Mouse (Mus musculus): ENCODE measurements around the gene Ambra1. TPM values are rescaled to one million over a fixed set of nuclear protein-coding genes. Genes with fewer than 3 reads are reported as not detected.

The Ambra1 gene
- total and polyA plus RNA-seq, 3 experiments, result 15.8 to 27.1 (median 21.9) TPM

GRCm38 (mm10) chr2:91899141-91899540 is 169.2 kb downstream of the Ambra1 start:
- no peak for TF ChIP-seq MAFK (IDR thresholded peaks at IDR 0.05; ENCODE audit: insufficient replicate concordance, low read length)
- TF ChIP-seq EP300 (IDR thresholded peaks at IDR 0.05; ENCODE audit: low read length), result no peak
- TF ChIP-seq MEF2A (IDR thresholded peaks at IDR 0.05; ENCODE audit: borderline replicate concordance, low read depth, low read length), result no peak
- no peak for TF ChIP-seq BHLHE40 (IDR thresholded peaks at IDR 0.05; ENCODE audit: low read depth, low read length)
- no peak for TF ChIP-seq IRF4 (IDR thresholded peaks at IDR 0.05; ENCODE audit: low read depth, low read length)
- TF ChIP-seq KAT2A (IDR thresholded peaks at IDR 0.05; ENCODE audit: insufficient replicate concordance, low read length), result no peak
- no peak for TF ChIP-seq RAD21 (IDR thresholded peaks at IDR 0.05; ENCODE audit: low read depth, low read length)
- TF ChIP-seq MAZ (IDR thresholded peaks at IDR 0.05; ENCODE audit: low read depth, low read length), result no peak
- no peak for TF ChIP-seq NRF1 (IDR thresholded peaks at IDR 0.05; ENCODE audit: low read depth, low read length)
- in situ Hi-C loops (cut with MboI; ENCODE audit: low pct_ligation_motif_present, low pct_unique_long_range_greater_than_20kb, low sequenced_read_pairs), result no loop called here
- no peak overlapping the region for H3K9ac ChIP-seq (ENCODE audit: insufficient read depth, low read depth)
- H3K4me3 ChIP-seq (replicated peaks in 1 of 3; ENCODE audit: low read depth in 2 of 3, low read length in 2 of 3, poor library complexity in 1 of 3), result no peak overlapping the region
- no peak overlapping the region for H3K27ac ChIP-seq (ENCODE audit: insufficient read depth, low read depth)
- peaks cover 17 to 71% of the 10 kb centered on the region in 2 experiments for H3K36me3 ChIP-seq (replicated peaks in 1 of 2; ENCODE audit: control insufficient read depth in 1 of 2, insufficient read depth in 1 of 2, low read length in 1 of 2)
- H3K27me3 ChIP-seq (replicated peaks), result no peaks in the 10 kb centered on the region
- no peaks in the 10 kb centered on the region for H3K79me2 ChIP-seq (replicated peaks; ENCODE audit: control insufficient read depth, extremely low read depth, insufficient read depth, poor library complexity, severe bottlenecking)
- DNase-seq (ENCODE audit: extremely low read depth), result no peak
- no peaks in the 10 kb centered on the region for H3K4me1 ChIP-seq (ENCODE audit: control insufficient read depth in 1 of 2, insufficient read depth in 2 of 2)
- dilution Hi-C loops (cut with MboI; ENCODE audit: extremely low pct_ligation_motif_present, extremely low pct_unique_long_range_greater_than_20kb, low sequenced_read_pairs), result no loop called here
- no peak overlapping the region for H3K4me2 ChIP-seq (ENCODE audit: insufficient read depth, low read depth, poor library complexity, severe bottlenecking)
- H3K9me3 ChIP-seq (replicated peaks; ENCODE audit: low read length), result no peaks in the 10 kb centered on the region

- H3K79me2 ChIP-seq (replicated peaks; ENCODE audit: control insufficient read depth, extremely low read depth, insufficient read depth, poor library complexity, severe bottlenecking), result no peaks in the 10 kb centered on the region
- H3K4me2 ChIP-seq (ENCODE audit: insufficient read depth, low read depth, poor library complexity, severe bottlenecking), result no peak overlapping the region
- H3K27me3 ChIP-seq (replicated peaks), result no peaks in the 10 kb centered on the region
- no peak overlapping the region for H3K9ac ChIP-seq (ENCODE audit: insufficient read depth, low read depth)
- peaks cover 23 to 73% of the 10 kb centered on the region in 2 experiments for H3K36me3 ChIP-seq (replicated peaks in 1 of 2; ENCODE audit: control insufficient read depth in 1 of 2, insufficient read depth in 1 of 2, low read length in 1 of 2)
- dilution Hi-C loops (cut with MboI; ENCODE audit: extremely low pct_ligation_motif_present, extremely low pct_unique_long_range_greater_than_20kb, low sequenced_read_pairs) (no loop called here), in situ Hi-C loops (cut with MboI; ENCODE audit: low pct_ligation_motif_present, low pct_unique_long_range_greater_than_20kb, low sequenced_read_pairs) (no loop called here)
- H3K27ac ChIP-seq (ENCODE audit: insufficient read depth, low read depth), result no peak overlapping the region
- no peaks in the 10 kb centered on the region for H3K9me3 ChIP-seq (replicated peaks; ENCODE audit: low read length)
- H3K4me3 ChIP-seq (replicated peaks in 1 of 3; ENCODE audit: low read depth in 2 of 3, low read length in 2 of 3, poor library complexity in 1 of 3), result no peak overlapping the region
- H3K4me1 ChIP-seq (ENCODE audit: control insufficient read depth in 1 of 2, insufficient read depth in 2 of 2), result no peaks in the 10 kb centered on the region
- no peak for DNase-seq (ENCODE audit: extremely low read depth)
- no peak for TF ChIP-seq MEF2A (IDR thresholded peaks at IDR 0.05; ENCODE audit: borderline replicate concordance, low read depth, low read length)
- no peak for TF ChIP-seq GABPA (IDR thresholded peaks at IDR 0.05; ENCODE audit: insufficient replicate concordance, low read depth, low read length)
- TF ChIP-seq MYC (IDR thresholded peaks at IDR 0.05; ENCODE audit: low read depth, low read length), result no peak
- TF ChIP-seq TCF12 (IDR thresholded peaks at IDR 0.05; ENCODE audit: low read depth, low read length), result no peak
- TF ChIP-seq ETS1 (conservative IDR thresholded peaks at IDR 0.05; ENCODE audit: low read depth, low read length), result no peak
- TF ChIP-seq JUND (conservative IDR thresholded peaks at IDR 0.05; ENCODE audit: low read depth, low read length), result no peak
- TF ChIP-seq CHD1 (IDR thresholded peaks at IDR 0.05; ENCODE audit: low read depth, low read length), result no peak
- no peak for TF ChIP-seq POLR2AphosphoS2 (IDR thresholded peaks at IDR 0.05; ENCODE audit: low read depth, low read length)
- TF ChIP-seq NELFE (IDR thresholded peaks at IDR 0.05; ENCODE audit: low read depth, low read length), result no peak
- TF ChIP-seq MAX (IDR thresholded peaks at IDR 0.05; ENCODE audit: low read length), result no peak
- no peak for TF ChIP-seq JUN (IDR thresholded peaks at IDR 0.05; ENCODE audit: insufficient read depth, low read depth, low read length)
- TF ChIP-seq CTCF (conservative IDR thresholded peaks at IDR 0.05 in 1 of 2, IDR thresholded peaks at IDR 0.05 in 1 of 2; ENCODE audit: low read depth in 2 of 2, low read length in 2 of 2), result no peak
- no peak for TF ChIP-seq ZNF384 (IDR thresholded peaks at IDR 0.05; ENCODE audit: low read depth, low read length)
- TF ChIP-seq SIN3A (IDR thresholded peaks at IDR 0.05; ENCODE audit: low read length), result no peak
- TF ChIP-seq MAFK (IDR thresholded peaks at IDR 0.05; ENCODE audit: insufficient replicate concordance, low read length), result no peak
Measured at GRCm38 (mm10) chr2:91900431-91900830, 170.5 kb downstream of the Ambra1 start.
